Mouse (Mus musculus) inflammation-experienced regulatory T-cells, adult 6 months (primary cell): Measurements from ENCODE around the gene Cfap97d2. TPM values are rescaled to one million over a fixed set of nuclear protein-coding genes. Genes with fewer than 3 reads are reported as not detected.
A peak's percentile ranks its signal among the peaks of the same experiment; 100 is the strongest.

Experiments used
- ATAC-seq: one replicate; pipeline ENCODE4 v1.8.0; 2017
- polyA plus RNA-seq, 3 experiments: library from polyadenylated mRNA; unstranded; fragments of 100-300 nt; shearing (Covaris generic); gene quantifications; one replicate each; pipeline ENCODE4 v1.2.1; 2017

The Cfap97d2 gene
- polyA plus RNA-seq, 3 experiments from 2014 or later = not detected

- peak; percentile 44 for ATAC-seq
Measured at GRCm38 (mm10) chr8:13753680-13754079, 48.0 kb downstream of the Cfap97d2 start.

- ATAC-seq = no peak
Measured at GRCm38 (mm10) chr8:13756480-13756879, 50.8 kb downstream of the Cfap97d2 start.

- ATAC-seq = peak; percentile 89
Measured at GRCm38 (mm10) chr8:13756982-13757804, 51.5 kb downstream of the Cfap97d2 start, which contains the start of gene Cdc16. Gene Cdc16 (plus strand): TSS chr8:13757676.

- peak; percentile 55 for ATAC-seq
Measured at GRCm38 (mm10) chr8:13757805-13758727, 52.4 kb downstream of the Cfap97d2 start.

GRCm38 (mm10) chr8:13769206-13769605 lies 63.5 kb downstream of the Cfap97d2 start:
- ATAC-seq = no peak

GRCm38 (mm10) chr8:13780536-13780935 lies 74.8 kb downstream of the Cfap97d2 start:
- no peak for ATAC-seq

- peak; percentile 93 for ATAC-seq
Measured at GRCm38 (mm10) chr8:13785250-13785763, 79.6 kb downstream of the Cfap97d2 start, which contains the start of gene Upf3a. Gene Upf3a (plus strand): TSS chr8:13785615.

- peak; percentile 75 for ATAC-seq
Measured at GRCm38 (mm10) chr8:13785764-13786299, 80.1 kb downstream of the Cfap97d2 start.

- ATAC-seq = no peak
Measured at GRCm38 (mm10) chr8:13789606-13790005, 83.9 kb downstream of the Cfap97d2 start.

Other genes with a start within 250 kb of the Cfap97d2 start
- not detected for gene Gas6, start 211.4 kb upstream of the Cfap97d2 start, polyA plus RNA-seq
- not detected for gene 1700029H14Rik, start 143.4 kb upstream of the Cfap97d2 start, polyA plus RNA-seq
- gene Rasa3, start 28.3 kb upstream of the Cfap97d2 start, polyA plus RNA-seq = 100 to 1,000 TPM in 1 of 3 experiments, 10 to 100 TPM in 2; 96.4 to 121 (median 96.5) TPM
- gene Cdc16, start 51.8 kb downstream of the Cfap97d2 start, polyA plus RNA-seq = 10 to 100 TPM; 24.1 to 28.0 (median 24.3) TPM
- 10 to 100 TPM; 12.8 to 16.8 (median 16.6) TPM for gene Upf3a, start 79.7 kb downstream of the Cfap97d2 start, polyA plus RNA-seq
- gene AF366264, start 132.5 kb downstream of the Cfap97d2 start, polyA plus RNA-seq = under 1 TPM in 2 of 3 experiments, not detected in 1; 0.11 to 0.15 TPM
- 10 to 100 TPM; 15.7 to 26.2 (median 20.1) TPM for gene Champ1, start 163.8 kb downstream of the Cfap97d2 start, polyA plus RNA-seq
- gene Coprs, start 184.4 kb downstream of the Cfap97d2 start, polyA plus RNA-seq = 1 to 10 TPM in 1 of 3 experiments, not detected in 2; 3.1 TPM